Mouse (Mus musculus) left cerebral cortex, adult 2 months (tissue): Measurements from ENCODE around the gene Sfswap. TPM values are rescaled to one million over a fixed set of nuclear protein-coding genes. Genes with fewer than 3 reads are reported as not detected.
"Not testable (repeated sequence)": the region's sequence is repeated elsewhere in the genome, so short reads cannot be mapped to it uniquely, and the experiment has no call there.

Experiments used
- DNase-seq, 2 experiments: peaks; one replicate each; pipeline ENCODE4 v3.0.0; 2021 to 2022; ENCODE audit warnings: low spot score in 2 of 2, mixed read lengths in 1 of 2; ENCODE audit errors: extremely low spot score in 1 of 2
- H3K27ac ChIP-seq: fragments of 200-600 bp; 2 replicates; pipeline ENCODE4 v1.8.1; 2022
- H3K4me3 ChIP-seq: fragments of 200-600 bp; 2 replicates; pipeline ENCODE4 v1.8.1; 2022
- CTCF ChIP-seq: fragments of 200-600 bp; IDR thresholded peaks from 2 replicates; pipeline ENCODE4 v1.8.1; 2022; ENCODE audit warnings: antibody characterized with exemption, mild to moderate bottlenecking, moderate library complexity
- intact Hi-C: fragments of 180-260 bp; cut with DNase I; formaldehyde crosslinking; loops from one replicate; pipeline ENCODE4 v1.15.1; 2025
- total RNA-seq, 2 experiments: library from RNA; stranded (reverse); gene quantifications; 2 replicates each; pipeline ENCODE4 v1.2.3; 2021

Sfswap gene
- total RNA-seq, 2 experiments from 2014 or later, result 108 to 118 TPM

GRCm38 (mm10) chr5:129590915-129591314, 89.9 kb downstream of the Sfswap start:
- peak overlapping the region; percentile 19; the same call in 1 of the 2 replicates for H3K4me3 ChIP-seq
- intact Hi-C loops, result no loop called here
- TF ChIP-seq CTCF, result no peak
- peak overlapping the region; percentile 7 for H3K27ac ChIP-seq
- DNase-seq, result peak; percentile 46 to 54

- Histone ChIP-seq H3K4me3 (no peak overlapping the region), H3K27ac (no peak overlapping the region)
- intact Hi-C loops, result loop anchor here (2.0 kb wide), 2 partner anchors 262 to 416 kb away; no protein-coding TSS in a partner anchor
- DNase-seq, result peak; percentile 83 to 93
- TF ChIP-seq CTCF, result peak; percentile 96
These were observed 93.4 kb downstream of the Sfswap start for GRCm38 (mm10) chr5:129594116-129595114.

- intact Hi-C loops, result no loop called here
- Histone ChIP-seq H3K27ac (no peak overlapping the region), H3K4me3 (no peak overlapping the region)
- TF ChIP-seq CTCF, result peak; percentile 63
- peak in 1 of 2 experiments; percentile 44 for DNase-seq
These were observed 101.1 kb downstream of the Sfswap start for GRCm38 (mm10) chr5:129602071-129602487.

- Histone ChIP-seq H3K27ac (no peak overlapping the region), H3K4me3 (no peak overlapping the region)
- TF ChIP-seq CTCF, result no peak
- DNase-seq, result no peak
- intact Hi-C loops, result no loop called here
These were observed 106.5 kb downstream of the Sfswap start for GRCm38 (mm10) chr5:129607476-129607875.

- peak; percentile 84 for TF ChIP-seq CTCF
- intact Hi-C loops, result loop anchor here (2.0 to 5.0 kb wide), 2 partner anchors 108 to 131 kb away; no protein-coding TSS in a partner anchor
- peak; percentile 68 to 78 for DNase-seq
- Histone ChIP-seq H3K27ac (no peak overlapping the region), H3K4me3 (no peak overlapping the region)
These were observed 110.0 kb downstream of the Sfswap start for GRCm38 (mm10) chr5:129611060-129611459.

GRCm38 (mm10) chr5:129620600-129620999, 119.6 kb downstream of the Sfswap start:
- DNase-seq, intact Hi-C loops, H3K4me3 ChIP-seq, H3K27ac ChIP-seq: not testable (repeated sequence)
- peak; percentile 31 for TF ChIP-seq CTCF

Other genes starting within 250 kb of the Sfswap start
- gene Mmp17, start 82.9 kb downstream of the Sfswap start, total RNA-seq, result 100 to 1,000 TPM; 107 to 113 TPM
- 1 to 10 TPM; 6.8 to 6.9 TPM for gene Zfp11, start 168.9 kb downstream of the Sfswap start, total RNA-seq
- not detected for gene Sept14, start 207.3 kb downstream of the Sfswap start, total RNA-seq
- 10 to 100 TPM; 78.0 to 87.8 TPM for gene Mrps17, start 214.3 kb downstream of the Sfswap start, total RNA-seq
- 10 to 100 TPM; 72.4 to 72.6 TPM for gene Nipsnap2, start 223.8 kb downstream of the Sfswap start, total RNA-seq